Mouse (Mus musculus) left cerebral cortex, adult 9 months (tissue): Measurements from ENCODE around the gene Gm49378.

ENCODE experiments used
- DNase-seq, 2 experiments: peaks; one replicate each; pipeline ENCODE4 v3.0.0; 2022; ENCODE audit warnings: low spot score in 2 of 2

Gene Gm49378

GRCm38 (mm10) chr14:55634874-55635522, 2.7 kb downstream of the Gm49378 start:
- DNase-seq, result no peak

- DNase-seq, result peak in 1 of 2 experiments; percentile 53
Measured at GRCm38 (mm10) chr14:55629312-55629711, 8.4 kb downstream of the Gm49378 start.

GRCm38 (mm10) chr14:55628077-55628827, 9.4 kb downstream of the Gm49378 start:
- DNase-seq, result no peak

GRCm38 (mm10) chr14:55618486-55619195, 19.1 kb downstream of the Gm49378 start:
- no peak for DNase-seq

GRCm38 (mm10) chr14:55617822-55618221, 19.9 kb downstream of the Gm49378 start, which contains the start of gene Rec8:
Gene Rec8 (plus strand): TSS chr14:55618037.
- no peak for DNase-seq

- DNase-seq, result no peak
Measured at GRCm38 (mm10) chr14:55616844-55617243, 20.9 kb downstream of the Gm49378 start.

GRCm38 (mm10) chr14:55615876-55616275, 21.8 kb downstream of the Gm49378 start:
- DNase-seq, result no peak

GRCm38 (mm10) chr14:55614565-55615178, 23.0 kb downstream of the Gm49378 start:
- no peak for DNase-seq

GRCm38 (mm10) chr14:55613346-55613745, 24.3 kb downstream of the Gm49378 start:
- no peak for DNase-seq

- no peak for DNase-seq
Measured at GRCm38 (mm10) chr14:55608339-55608738, 29.4 kb downstream of the Gm49378 start.

GRCm38 (mm10) chr14:55605743-55606459, 31.8 kb downstream of the Gm49378 start:
- no peak for DNase-seq

GRCm38 (mm10) chr14:55604823-55605222, 32.9 kb downstream of the Gm49378 start:
- DNase-seq, result no peak

GRCm38 (mm10) chr14:55603633-55604576, 33.8 kb downstream of the Gm49378 start:
- DNase-seq, result peak; percentile 78 to 94

- DNase-seq, result no peak
Measured at GRCm38 (mm10) chr14:55603271-55603632, 34.4 kb downstream of the Gm49378 start, which contains the start of gene Irf9. Gene Irf9 (plus strand): TSS chr14:55603571.

GRCm38 (mm10) chr14:55598521-55599390, 38.9 kb downstream of the Gm49378 start:
- DNase-seq, result no peak

- no peak for DNase-seq
Measured at GRCm38 (mm10) chr14:55596036-55596690, 41.5 kb downstream of the Gm49378 start.

- DNase-seq, result no peak
Measured at GRCm38 (mm10) chr14:55592226-55592625, 45.5 kb downstream of the Gm49378 start.

- DNase-seq, result peak; percentile 88 to 95
Measured at GRCm38 (mm10) chr14:55591331-55591891, 46.3 kb downstream of the Gm49378 start, which contains the start of gene Rnf31. Gene Rnf31 (plus strand): TSS chr14:55591708.
